Mouse (Mus musculus) testis, adult 2 months (tissue): ENCODE measurements around the gene Klra4.

Experiments
- CTCF ChIP-seq: fragments of 200-500 bp; IDR thresholded peaks from 2 replicates; pipeline ENCODE4 v1.5.1; 2012; ENCODE audit warnings: low read depth, mild to moderate bottlenecking, inconsistent platforms, low read length, moderate library complexity; ENCODE audit not compliant: control insufficient read depth, insufficient read depth, insufficient replicate concordance
- POLR2A ChIP-seq: fragments of 200-500 bp; IDR thresholded peaks from 2 replicates; pipeline ENCODE4 v1.6.1; 2012; ENCODE audit warnings: low read depth, mild to moderate bottlenecking, inconsistent platforms, low read length, moderate library complexity; ENCODE audit not compliant: control insufficient read depth

- no peak for TF ChIP-seq CTCF
- no peak for TF ChIP-seq POLR2A
Measured at GRCm38 (mm10) chr6:130110485-130110884, 43.4 kb upstream of the Klra4 start.
